Mouse (Mus musculus): ENCODE data around the gene Sobp. TPM values are rescaled to one million over a fixed set of nuclear protein-coding genes. Genes with fewer than 3 reads are reported as not detected.

The Sobp gene
- total RNA-seq, 2 experiments from 2014 or later: 14.3 to 15.5 TPM

GRCm38 (mm10) chr10:42972504-42973172 is 201.7 kb downstream of the Sobp start:
- DNase-seq (ENCODE audit: low spot score): peak; percentile 37
- intact Hi-C loops (cut with DNase I): no loop called here

GRCm38 (mm10) chr10:42968332-42968731 is 206.0 kb downstream of the Sobp start:
- no peak for DNase-seq (ENCODE audit: low spot score)

GRCm38 (mm10) chr10:42963061-42963460 is 211.3 kb downstream of the Sobp start:
- intact Hi-C loops (cut with DNase I): no loop called here
- DNase-seq (ENCODE audit: low spot score): no peak

More at GRCm38 (mm10) chr10:42968332-42968731, 206.0 kb downstream of the Sobp start:
- intact Hi-C loops (cut with DNase I): no loop called here

- intact Hi-C loops (cut with DNase I): no loop called here
- peak; percentile 43 for DNase-seq (ENCODE audit: low spot score)
These were observed 211.7 kb downstream of the Sobp start for GRCm38 (mm10) chr10:42962655-42963054.

GRCm38 (mm10) chr10:42962181-42962601 is 212.1 kb downstream of the Sobp start:
- no peak for DNase-seq (ENCODE audit: low spot score)
- intact Hi-C loops (cut with DNase I): no loop called here

GRCm38 (mm10) chr10:42961771-42962170 is 212.6 kb downstream of the Sobp start:
- intact Hi-C loops (cut with DNase I): no loop called here
- DNase-seq (ENCODE audit: low spot score): no peak

GRCm38 (mm10) chr10:42958686-42959085 is 215.6 kb downstream of the Sobp start:
- no peak for DNase-seq (ENCODE audit: low spot score)
- intact Hi-C loops (cut with DNase I): loop anchor here (2.0 to 5.0 kb wide), 2 partner anchors 30 to 419 kb away; no protein-coding TSS in a partner anchor

GRCm38 (mm10) chr10:42957881-42958651 is 216.3 kb downstream of the Sobp start:
- intact Hi-C loops (cut with DNase I): loop anchor here (2.0 to 5.0 kb wide), 2 partner anchors 31 to 419 kb away; no protein-coding TSS in a partner anchor
- no peak for DNase-seq (ENCODE audit: low spot score)

- no peak for DNase-seq (ENCODE audit: low spot score)
- intact Hi-C loops (cut with DNase I): loop anchor here (5.0 kb wide), 1 partner anchor 422 kb away; no protein-coding TSS in a partner anchor
These were observed 219.1 kb downstream of the Sobp start for GRCm38 (mm10) chr10:42955205-42955604.

GRCm38 (mm10) chr10:42953601-42954000 is 220.7 kb downstream of the Sobp start:
- no peak for DNase-seq (ENCODE audit: low spot score)
- intact Hi-C loops (cut with DNase I): no loop called here

Other genes with a start within 250 kb of the Sobp start
- 1 to 10 TPM; 2.7 to 3.6 TPM for gene 9030612E09Rik, start 174 bp upstream of the Sobp start, total RNA-seq (2021)
- 10 to 100 TPM; 31.4 to 32.7 TPM for gene Pdss2, start 47.0 kb upstream of the Sobp start, total RNA-seq (2021)

Measured in heart, postnatal 25 days (tissue).